Mouse (Mus musculus) forebrain, embryonic 10.5 days (tissue): ENCODE measurements at regions not wholly inside any gene's neighbourhood (a gene's known extent, or its start where the extent isn't known, plus 50 kb on each side); places are given as distances from the start of the nearest gene placed in this dataset.

Experiments
- DNase-seq: peaks from one replicate; pipeline ENCODE4 v3.0.0-alpha.2; 2017; ENCODE audit warnings: low spot score; ENCODE audit errors: extremely low spot score
- H3K27ac ChIP-seq: fragments of 300-500 bp; sonication (generic); 2 replicates; pipeline ENCODE4 v1.5.1; 2016; ENCODE audit warnings: mild to moderate bottlenecking
- H3K27me3 ChIP-seq: fragments of 300-500 bp; sonication (generic); 2 replicates; pipeline ENCODE4 v1.6.1; 2016; ENCODE audit warnings: mild to moderate bottlenecking; ENCODE audit not compliant: poor library complexity, severe bottlenecking
- H3K36me3 ChIP-seq: fragments of 300-500 bp; sonication (generic); replicated peaks from 2 replicates; pipeline ENCODE4 v1.6.1; 2016; ENCODE audit warnings: mild to moderate bottlenecking, moderate library complexity
- H3K4me1 ChIP-seq: fragments of 300-500 bp; sonication (generic); 2 replicates; pipeline ENCODE4 v1.6.1; 2016
- H3K4me3 ChIP-seq: fragments of 300-500 bp; sonication (generic); 2 replicates; pipeline ENCODE4 v1.5.1; 2016; ENCODE audit warnings: mild to moderate bottlenecking, moderate library complexity
- H3K9me3 ChIP-seq: fragments of 300-500 bp; sonication (generic); 2 replicates; pipeline ENCODE4 v1.6.1; 2016; ENCODE audit warnings: mild to moderate bottlenecking, moderate library complexity
- WGBS: fragments of 180-500 bp; shearing (Covaris S2); methylation state at CpG from one replicate; pipeline ENCODE4 v1.1.7; 2016; 5-methylcytosine and 5-hydroxymethylcytosine counted together

DNA sequence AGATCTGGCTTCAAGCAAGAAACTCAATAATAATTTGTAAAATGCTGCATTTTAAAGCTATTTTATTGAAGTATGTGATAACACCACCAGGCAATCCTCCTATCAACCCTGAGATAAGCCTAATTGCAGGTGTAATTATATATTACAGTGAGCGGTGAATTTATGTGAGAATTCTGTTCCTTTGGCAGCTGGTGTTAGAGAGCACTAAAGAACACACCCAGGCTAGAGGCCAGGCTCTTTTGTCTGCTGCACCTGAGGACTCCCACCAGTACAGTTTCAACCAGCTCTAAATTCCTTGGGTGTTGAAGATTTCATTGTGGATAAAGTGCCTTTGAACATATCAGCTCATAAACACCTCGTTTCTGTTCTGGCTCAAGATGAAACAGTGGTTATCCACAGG lies 77.6 kb upstream of the Kdr start:
- no peaks in the 10 kb centered on the region for H3K4me1 ChIP-seq
- H3K9me3 ChIP-seq = no peaks in the 10 kb centered on the region
- no peak overlapping the region for H3K27ac ChIP-seq
- no peak overlapping the region for H3K4me3 ChIP-seq
- H3K36me3 ChIP-seq = no peaks in the 10 kb centered on the region
- 86% methylated on average over 2 of the region's 2 CpGs for WGBS
- no peaks in the 10 kb centered on the region for H3K27me3 ChIP-seq
- no peak for DNase-seq

DNA sequence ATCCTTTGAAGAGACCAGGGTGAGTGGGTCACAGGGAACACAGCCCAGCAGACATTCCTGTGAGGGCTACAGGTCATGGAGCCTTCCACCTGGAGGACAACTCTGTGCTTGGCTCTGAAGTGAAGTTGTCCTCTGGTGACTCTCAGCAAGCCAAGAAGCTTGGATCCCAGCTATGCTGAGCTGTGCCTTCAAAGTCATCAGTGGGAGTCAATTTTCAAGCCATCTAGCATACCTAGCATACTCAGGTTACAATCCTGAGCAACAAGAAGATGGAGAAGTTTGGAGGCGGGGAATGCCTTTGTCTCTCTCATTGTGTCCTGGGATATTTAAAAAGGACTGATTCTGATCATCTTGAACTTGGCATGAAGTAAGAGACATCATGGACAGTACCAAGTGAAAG lies 74.5 kb upstream of the Kdr start:
- H3K9me3 ChIP-seq = no peaks in the 10 kb centered on the region
- no peaks in the 10 kb centered on the region for H3K36me3 ChIP-seq
- no peaks in the 10 kb centered on the region for H3K4me1 ChIP-seq
- no peak overlapping the region for H3K4me3 ChIP-seq
- H3K27me3 ChIP-seq = no peaks in the 10 kb centered on the region
- 89% methylated on average over 1 of the region's 1 CpGs for WGBS
- no peak overlapping the region for H3K27ac ChIP-seq
- no peak for DNase-seq

DNA sequence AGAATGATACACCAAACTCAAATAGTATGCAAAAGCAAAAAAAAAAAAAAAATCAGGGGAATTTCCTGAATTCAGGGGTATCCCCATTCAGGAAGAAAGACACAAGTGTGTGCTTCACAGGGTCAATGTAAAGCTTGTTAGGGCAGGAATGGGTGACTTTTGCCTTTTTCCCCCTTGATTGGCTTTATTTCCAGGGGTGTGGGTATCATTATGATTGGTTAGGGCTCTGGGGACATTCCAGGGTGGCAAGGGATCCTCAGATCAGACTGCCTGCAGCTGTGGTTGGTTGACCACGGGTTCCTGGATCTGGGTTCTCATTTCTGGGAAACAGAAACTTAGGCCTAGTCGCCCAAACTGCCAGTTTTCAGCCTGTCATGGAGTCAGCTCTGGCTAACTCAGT lies 73.4 kb upstream of the Kdr start:
- H3K27ac ChIP-seq = no peak overlapping the region
- no peaks in the 10 kb centered on the region for H3K36me3 ChIP-seq
- no peak overlapping the region for H3K4me3 ChIP-seq
- DNase-seq = no peak
- 88% methylated on average over 2 of the region's 2 CpGs for WGBS
- H3K9me3 ChIP-seq = no peaks in the 10 kb centered on the region
- H3K27me3 ChIP-seq = no peaks in the 10 kb centered on the region
- H3K4me1 ChIP-seq = no peaks in the 10 kb centered on the region

DNA sequence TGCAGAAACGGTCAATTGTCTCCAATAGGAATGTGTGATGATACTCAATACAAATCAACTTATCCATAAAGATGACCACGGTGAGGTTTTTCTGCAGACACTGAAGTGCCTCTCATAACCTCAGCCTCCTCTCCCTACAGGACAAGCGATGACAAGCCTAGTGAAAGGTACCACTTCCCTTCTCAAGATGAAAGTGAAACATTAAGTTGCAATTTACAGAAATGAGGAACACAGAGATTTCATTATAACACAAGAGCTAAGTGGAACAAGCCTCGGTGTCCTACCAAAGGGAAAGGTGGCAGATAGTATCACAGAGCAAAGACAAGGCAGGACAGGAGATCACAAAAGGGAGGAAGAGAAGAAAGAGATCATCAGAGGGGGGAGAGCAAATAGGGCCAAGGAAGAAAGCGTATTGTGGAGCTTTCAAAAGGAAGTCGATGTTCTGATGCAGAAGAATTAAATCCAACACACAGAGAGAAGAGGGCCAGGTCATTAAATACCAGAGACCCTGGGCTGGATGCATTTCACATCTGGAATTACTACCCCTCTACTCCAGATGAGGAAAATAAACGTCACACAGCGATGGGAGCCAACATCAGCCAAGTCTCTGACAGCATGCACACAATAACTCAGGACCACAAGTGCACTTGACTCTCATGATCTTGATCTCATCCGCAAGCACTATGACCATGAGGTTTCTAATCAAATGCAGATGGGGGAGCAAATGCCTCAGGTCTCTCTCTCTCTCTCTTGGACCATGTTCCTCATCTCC lies 70.0 kb upstream of the Kdr start:
- Histone ChIP-seq H3K27me3 (no peaks in the 10 kb centered on the region), H3K27ac (no peak overlapping the region), H3K4me3 (no peak overlapping the region), H3K4me1 (no peaks in the 10 kb centered on the region), H3K9me3 (no peaks in the 10 kb centered on the region), H3K36me3 (no peaks in the 10 kb centered on the region)
- DNase-seq = no peak
- WGBS = 87% methylated on average over 9 of the region's 9 CpGs

DNA sequence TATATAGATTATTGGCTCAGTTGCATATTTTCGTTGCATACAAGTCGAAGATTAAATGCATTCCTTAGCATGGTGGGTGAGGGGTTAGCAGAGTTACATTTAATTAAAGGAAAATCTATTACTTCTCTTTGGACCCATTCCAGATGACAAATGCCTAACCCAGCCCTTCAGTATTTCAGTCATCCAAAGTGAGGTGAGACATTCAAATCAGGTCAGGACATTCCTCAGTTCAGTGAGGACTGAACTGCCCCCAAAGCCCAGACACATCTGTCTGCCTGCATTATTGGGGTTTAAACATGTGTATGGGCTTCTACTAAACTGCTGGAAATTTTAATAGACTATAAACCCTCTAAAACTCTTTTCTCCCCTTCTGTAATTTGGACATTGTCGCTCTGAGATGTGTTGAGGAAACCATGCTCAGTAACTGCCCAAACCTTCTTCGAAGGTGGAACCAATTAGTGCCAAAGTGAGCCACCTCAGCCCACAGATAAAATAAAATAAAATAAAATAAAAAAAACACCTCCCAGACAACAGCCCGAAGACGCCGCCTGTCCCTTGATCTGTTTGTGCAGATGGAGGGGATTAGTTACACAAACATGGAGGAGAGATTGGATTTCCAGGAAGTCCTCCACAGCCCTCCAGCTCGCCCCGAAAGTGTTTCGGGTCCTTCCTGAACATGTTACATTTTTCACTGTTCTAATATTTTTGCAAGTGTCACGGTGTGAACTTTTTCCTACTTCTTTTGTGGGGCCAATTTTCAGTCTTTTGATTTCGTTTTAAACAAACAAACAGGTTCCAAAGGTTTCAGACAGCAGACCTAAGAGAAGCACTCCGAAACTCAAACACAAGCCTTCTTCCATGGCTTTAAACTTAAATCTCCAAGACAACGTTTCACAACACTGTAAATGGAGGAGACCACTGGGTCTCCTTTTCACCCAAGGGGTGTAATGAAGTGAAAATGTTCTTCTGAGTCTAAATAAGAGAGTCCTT lies 65.6 kb upstream of the Kdr start:
- Histone ChIP-seq H3K27me3 (no peaks in the 10 kb centered on the region), H3K4me3 (no peak overlapping the region), H3K27ac (no peak overlapping the region), H3K36me3 (no peaks in the 10 kb centered on the region), H3K4me1 (no peaks in the 10 kb centered on the region), H3K9me3 (0 out of 2 replicates have a peak, but pooled peaks cover 5% of the 10 kb centered on the region)
- whole genome bisulfite sequencing = 66% methylated on average over 14 of the region's 14 CpGs
- peak; percentile 24 for DNase-seq

DNA sequence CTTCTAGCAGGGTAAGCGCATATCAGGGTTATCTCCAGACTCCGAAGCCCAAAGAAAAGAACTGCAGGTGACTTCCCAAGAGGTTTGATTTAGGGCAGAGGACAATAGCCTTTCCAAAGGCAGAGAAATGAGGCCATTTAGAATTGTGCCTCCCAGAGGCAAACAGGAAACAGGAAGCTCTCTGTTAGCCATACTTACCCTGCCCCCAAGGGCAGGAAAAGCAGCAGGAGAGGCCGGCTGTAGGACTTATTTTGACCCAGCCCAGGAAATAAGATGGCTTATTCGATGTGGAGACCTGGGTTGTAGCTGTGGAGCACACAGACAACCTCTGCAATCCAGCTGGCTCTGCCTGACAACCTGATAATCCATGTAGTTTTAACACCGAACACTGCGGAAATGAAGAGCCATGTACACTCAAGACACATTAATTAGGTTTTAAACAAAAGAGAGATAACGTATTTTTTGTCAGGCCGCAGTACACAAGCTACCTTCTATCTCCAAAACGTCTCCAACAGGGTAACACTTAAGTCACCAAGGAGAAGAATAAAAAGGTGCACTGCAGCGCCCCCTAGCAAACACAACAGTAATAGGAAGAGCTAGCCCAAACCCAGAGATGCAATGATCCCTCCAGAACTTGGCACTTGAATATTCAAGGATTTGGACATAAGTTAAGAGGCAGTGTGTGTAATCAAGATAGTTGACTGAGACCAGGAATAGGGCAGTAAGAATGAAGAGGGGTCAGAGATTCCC lies 62.4 kb upstream of the Kdr start:
- 71% methylated on average over 10 of the region's 10 CpGs for WGBS
- no peak overlapping the region for H3K27ac ChIP-seq
- no peak for DNase-seq

DNA sequence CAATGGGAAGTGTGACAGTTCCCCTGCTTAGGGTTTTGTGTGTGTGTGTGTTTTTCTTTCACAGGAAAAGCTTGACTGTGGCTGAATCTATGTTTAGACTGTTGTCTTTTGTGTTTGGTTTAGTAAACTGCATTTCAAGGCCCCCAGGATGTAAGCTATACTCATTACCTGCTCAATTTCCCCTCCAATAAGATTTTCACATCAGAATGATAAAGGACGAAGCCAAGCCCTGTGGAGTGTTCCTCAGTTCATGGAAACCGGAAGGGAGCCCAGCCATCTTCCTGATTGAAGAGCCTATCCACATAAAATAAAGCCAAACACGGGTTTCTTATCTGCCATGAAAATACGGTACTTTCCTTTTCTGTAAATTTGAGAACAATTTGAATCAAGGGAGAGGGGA lies 50.5 kb upstream of the Kdr start:
- Histone ChIP-seq H3K27ac (no peak overlapping the region), H3K4me3 (no peak overlapping the region)

More for the DNA sequence above, 62.4 kb upstream of the Kdr start:
- no peaks in the 10 kb centered on the region for H3K4me1 ChIP-seq
- no peaks in the 10 kb centered on the region for H3K27me3 ChIP-seq
- 0 out of 2 replicates have a peak, but pooled peaks cover 8% of the 10 kb centered on the region for H3K9me3 ChIP-seq
- no peak overlapping the region for H3K4me3 ChIP-seq
- no peaks in the 10 kb centered on the region for H3K36me3 ChIP-seq

More for the DNA sequence above, 50.5 kb upstream of the Kdr start:
- Histone ChIP-seq H3K36me3 (no peaks in the 10 kb centered on the region), H3K27me3 (no peaks in the 10 kb centered on the region), H3K9me3 (no peaks in the 10 kb centered on the region), H3K4me1 (peaks cover 7% of the 10 kb centered on the region)
- 52% methylated on average over 4 of the region's 4 CpGs for WGBS
- DNase-seq = no peak
